Mouse (Mus musculus) gastrocnemius, adult 2 months (tissue): ENCODE data around the gene Uggt1. TPM values are rescaled to one million over a fixed set of nuclear protein-coding genes. Genes with fewer than 3 reads are reported as not detected.

Source experiments
- DNase-seq: peaks from one replicate; pipeline ENCODE4 v3.0.0; 2022
- H3K27ac ChIP-seq: fragments of 200-600 bp; 2 replicates; pipeline ENCODE4 v1.8.1; 2022; ENCODE audit warnings: mild to moderate bottlenecking
- H3K4me3 ChIP-seq: fragments of 200-600 bp; 2 replicates; pipeline ENCODE4 v1.8.1; 2022; ENCODE audit warnings: mild to moderate bottlenecking, moderate library complexity
- CTCF ChIP-seq: fragments of 200-600 bp; IDR thresholded peaks from 2 replicates; pipeline ENCODE4 v1.8.1; 2022; ENCODE audit warnings: antibody characterized with exemption, mild to moderate bottlenecking, moderate library complexity
- intact Hi-C: fragments of 180-260 bp; cut with DNase I; formaldehyde crosslinking; loops from one replicate; pipeline ENCODE4 v1.15.1; 2025
- long read RNA-seq, 2 experiments: library from polyadenylated mRNA; stranded (forward); transcript quantifications; one replicate each; pipeline ENCODE4 v2.0.0; 2021
- total RNA-seq, 2 experiments: library from RNA; stranded (reverse); gene quantifications; 2 replicates each; pipeline ENCODE4 v1.2.3; 2021

Uggt1 gene
- 10 to 100 TPM; 27.6 to 29.1 TPM for total RNA-seq
- long read RNA-seq, experiment 1, full-length matches to known transcripts: 8 of 19 reads
- long read RNA-seq, experiment 1, partial matches to known transcripts: 4 of 19 reads
- long read RNA-seq, experiment 1, other reads (novel, unspliced or antisense): 7 of 19 reads
- long read RNA-seq, experiment 2, full-length matches to known transcripts: 7 of 19 reads
- long read RNA-seq, experiment 2, partial matches to known transcripts: 4 of 19 reads
- long read RNA-seq, experiment 2, other reads (novel, unspliced or antisense): 8 of 19 reads

- H3K4me3 ChIP-seq: peak within 1 kb of the TSS; percentile 89
- peak within 1 kb of the TSS; percentile 87 for H3K27ac ChIP-seq
- TF ChIP-seq CTCF: no peak
- peak; percentile 96 for DNase-seq
- intact Hi-C loops: no loop called here
Measured at GRCm38 (mm10) chr1:36244058-36244827, at the start of gene Uggt1. Uggt1 (minus strand) TSS chr1:36244720.

GRCm38 (mm10) chr1:36293470-36293869 lies 49.0 kb upstream of the Uggt1 start:
- intact Hi-C loops: no loop called here
- DNase-seq: no peak
- H3K27ac ChIP-seq: no peak overlapping the region
- no peak overlapping the region for H3K4me3 ChIP-seq
- TF ChIP-seq CTCF: no peak

- TF ChIP-seq CTCF: no peak
- intact Hi-C loops: no loop called here
- DNase-seq: no peak
- Histone ChIP-seq H3K27ac (no peak overlapping the region), H3K4me3 (no peak overlapping the region)
Measured at GRCm38 (mm10) chr1:36281849-36282248, 37.3 kb upstream of the Uggt1 start.

- TF ChIP-seq CTCF: no peak
- Histone ChIP-seq H3K27ac (no peak overlapping the region), H3K4me3 (no peak overlapping the region)
- intact Hi-C loops: no loop called here
- DNase-seq: no peak
Measured at GRCm38 (mm10) chr1:36280938-36281337, 36.4 kb upstream of the Uggt1 start.

- intact Hi-C loops: no loop called here
- Histone ChIP-seq H3K4me3 (no peak overlapping the region), H3K27ac (no peak overlapping the region)
- DNase-seq: peak; percentile 85
- peak; percentile 97 for TF ChIP-seq CTCF
Measured at GRCm38 (mm10) chr1:36279202-36279601, 34.7 kb upstream of the Uggt1 start.

GRCm38 (mm10) chr1:36277267-36278060 lies 32.9 kb upstream of the Uggt1 start:
- TF ChIP-seq CTCF: no peak; the same call in 1 of the 2 replicates
- Histone ChIP-seq H3K4me3 (no peak overlapping the region), H3K27ac (no peak overlapping the region)
- peak; percentile 84 for DNase-seq
- intact Hi-C loops: loop anchor here (2.0 kb wide), 1 partner anchor 21 kb away; no protein-coding TSS in a partner anchor

GRCm38 (mm10) chr1:36275635-36276389 lies 31.3 kb upstream of the Uggt1 start:
- no peak for TF ChIP-seq CTCF
- Histone ChIP-seq H3K4me3 (no peak overlapping the region), H3K27ac (no peak overlapping the region)
- intact Hi-C loops: loop anchor here (2.0 kb wide), 1 partner anchor 19 kb away; no protein-coding TSS in a partner anchor
- DNase-seq: no peak

- peak within 1 kb of the TSS; percentile 81 for H3K27ac ChIP-seq
- TF ChIP-seq CTCF: no peak
- no peak for DNase-seq
- H3K4me3 ChIP-seq: peak within 1 kb of the TSS; percentile 58
- intact Hi-C loops: no loop called here
Measured at GRCm38 (mm10) chr1:36274455-36274854, 29.9 kb upstream of the Uggt1 start, which contains the start of gene Neurl3. Neurl3 (minus strand) TSS chr1:36274679.

- intact Hi-C loops: no loop called here
- DNase-seq: no peak
- peak overlapping the region; percentile 81 for H3K27ac ChIP-seq
- peak overlapping the region; percentile 58 for H3K4me3 ChIP-seq
- no peak for TF ChIP-seq CTCF
Measured at GRCm38 (mm10) chr1:36273288-36273687, 28.8 kb upstream of the Uggt1 start.

- peak overlapping the region; percentile 81 for H3K27ac ChIP-seq
- H3K4me3 ChIP-seq: peak overlapping the region; percentile 58
- TF ChIP-seq CTCF: no peak
- peak; percentile 48 for DNase-seq
- intact Hi-C loops: no loop called here
Measured at GRCm38 (mm10) chr1:36272546-36272945, 28.0 kb upstream of the Uggt1 start.

- no peak for TF ChIP-seq CTCF
- H3K27ac ChIP-seq: peak overlapping the region; percentile 81
- H3K4me3 ChIP-seq: peak overlapping the region; percentile 18
- DNase-seq: no peak
- intact Hi-C loops: no loop called here
Measured at GRCm38 (mm10) chr1:36271516-36272230, 27.2 kb upstream of the Uggt1 start.
